Mouse (Mus musculus) liver, adult 2 months (tissue): ENCODE results near the gene Mrpl30.

Experiments used
- CTCF ChIP-seq: fragments of 200-500 bp; IDR thresholded peaks from 2 replicates; pipeline ENCODE4 v1.5.1; 2011; ENCODE audit warnings: low read depth, low read length, control low read depth
- POLR2A ChIP-seq: fragments of 200-500 bp; IDR thresholded peaks from 2 replicates; pipeline ENCODE4 v1.6.1; 2011; ENCODE audit warnings: low read length, control low read depth; ENCODE audit not compliant: insufficient read depth; ENCODE audit errors: extremely low read depth

GRCm38 (mm10) chr1:37899816-37900215 lies 9.5 kb downstream of the Mrpl30 start:
- no peak for TF ChIP-seq CTCF
- TF ChIP-seq POLR2A, result no peak
